In genomic region chr7:118972306-118972705, GRCm38 (mm10) we compare ENCODE assay signal across 12 mouse cellular contexts. TPM values are rescaled to one million over a fixed set of nuclear protein-coding genes. Genes with fewer than 3 reads are reported as not detected.
A peak's percentile ranks its signal among the peaks of the same experiment; 100 is the strongest.
DNase-seq lines count a peak whose midpoint lies in the region; ATAC-seq lines count a peak whose summit lies in the region.
"Had no signal": no experiment of that assay in that cellular context is flagged by ENCODE, and none has a peak within 500 bp of the region (broad histone marks: within the 10 kb centered on the region; RNA-seq: fewer than 3 reads in every experiment).

No protein-coding gene starts in this region.

- H3K4me3 ChIP-seq in midbrain, embryonic 10.5 days: no peak overlapping the region
- H3K4me3 ChIP-seq in midbrain, embryonic 16.5 days (ENCODE audit: low read depth, low read length): no peak overlapping the region
- H3K4me3 ChIP-seq in midbrain, embryonic 11.5 days (ENCODE audit: low read depth, low read length): no peak overlapping the region
- H3K4me3 ChIP-seq: heart, embryonic 15.5 days; liver, embryonic 15.5 days had no signal

- no peak overlapping the region for H3K4me2 ChIP-seq in midbrain, embryonic 16.5 days (ENCODE audit: low read length)
- no peak overlapping the region for H3K4me2 ChIP-seq in midbrain, embryonic 11.5 days
- H3K4me2 ChIP-seq: heart, embryonic 15.5 days; liver, embryonic 15.5 days had no signal

- no peak overlapping the region for H3K9ac ChIP-seq in midbrain, embryonic 16.5 days (ENCODE audit: low read depth, low read length)
- H3K9ac ChIP-seq in midbrain, embryonic 11.5 days (ENCODE audit: low read length): no peak overlapping the region
- H3K9ac ChIP-seq: heart, embryonic 15.5 days; liver, embryonic 15.5 days had no signal

- no peak for ATAC-seq in midbrain, embryonic 16.5 days
- ATAC-seq in midbrain, embryonic 11.5 days (ENCODE audit: low FRiP score): peak; percentile 49
- ATAC-seq: intestine, embryonic 16.5 days had no signal

- H3K27ac ChIP-seq in midbrain, embryonic 10.5 days (replicated peaks): 0 out of 2 replicates have a peak overlapping the region, but pooled peaks have one; percentile 30
- no peak overlapping the region for H3K27ac ChIP-seq in midbrain, embryonic 16.5 days (ENCODE audit: low read length)
- no peak overlapping the region for H3K27ac ChIP-seq in midbrain, embryonic 11.5 days (ENCODE audit: low read depth, low read length)
- H3K27ac ChIP-seq: heart, embryonic 15.5 days; liver, embryonic 15.5 days had no signal

- H3K36me3 ChIP-seq in midbrain, embryonic 10.5 days: peaks cover 79% of the 10 kb centered on the region
- no peaks in the 10 kb centered on the region for H3K36me3 ChIP-seq in midbrain, embryonic 16.5 days (ENCODE audit: control insufficient read depth, insufficient read depth, low read length)
- peaks cover 14% of the 10 kb centered on the region for H3K36me3 ChIP-seq in midbrain, embryonic 11.5 days (ENCODE audit: control insufficient read depth, insufficient read depth, low read length)
- H3K36me3 ChIP-seq: liver, embryonic 15.5 days had no signal

- peak; percentile 75 to 79 for DNase-seq in cerebellum, postnatal 10 days
- no peak for DNase-seq in cerebellum, postnatal 4 days (ENCODE audit: low spot score in 2 of 2)
- no peak for DNase-seq in midbrain, embryonic 10.5 days (ENCODE audit: low spot score)
- no peak for DNase-seq in midbrain, embryonic 11.5 days (ENCODE audit: low spot score, missing footprints)
- no peak for DNase-seq in spleen, adult 12 weeks (ENCODE audit: low spot score)
- no peak for DNase-seq in c-Kit-positive CD71-positive TER-119-positive erythroid progenitor cells, embryonic 14.5 days (ENCODE audit: low spot score)
- no peak for DNase-seq in thymus, adult 18-20 months
- DNase-seq: gastrocnemius, postnatal 10 days had no signal

- H3K4me1 ChIP-seq in midbrain, embryonic 10.5 days: peaks cover 47% of the 10 kb centered on the region
- H3K4me1 ChIP-seq in midbrain, embryonic 16.5 days (ENCODE audit: control insufficient read depth, insufficient read depth, low read length): peaks cover 5% of the 10 kb centered on the region
- peaks cover 27% of the 10 kb centered on the region for H3K4me1 ChIP-seq in midbrain, embryonic 11.5 days (ENCODE audit: control insufficient read depth, insufficient read depth, low read length)
- H3K4me1 ChIP-seq: liver, embryonic 15.5 days had no signal

- WGBS in midbrain, embryonic 10.5 days: 78% methylated on average over 5 of the region's 5 CpGs
- 39% methylated on average over 5 of the region's 5 CpGs for WGBS in midbrain, embryonic 16.5 days
- WGBS in midbrain, embryonic 11.5 days: 62% methylated on average over 5 of the region's 5 CpGs

- H3K9me3 ChIP-seq in midbrain, embryonic 10.5 days (replicated peaks): no peaks in the 10 kb centered on the region
- no peaks in the 10 kb centered on the region for H3K9me3 ChIP-seq in midbrain, embryonic 16.5 days (replicated peaks; ENCODE audit: control insufficient read depth, low read length, poor library complexity, severe bottlenecking)
- no peaks in the 10 kb centered on the region for H3K9me3 ChIP-seq in midbrain, embryonic 11.5 days (ENCODE audit: control insufficient read depth, low read length)
- H3K9me3 ChIP-seq: heart, embryonic 15.5 days; liver, embryonic 15.5 days had no signal

- H3K27me3 ChIP-seq in midbrain, embryonic 10.5 days (ENCODE audit: low read depth, poor library complexity, severe bottlenecking): no peaks in the 10 kb centered on the region
- H3K27me3 ChIP-seq in midbrain, embryonic 16.5 days (ENCODE audit: control insufficient read depth, insufficient read depth, low read depth, low read length): no peaks in the 10 kb centered on the region
- H3K27me3 ChIP-seq in midbrain, embryonic 11.5 days (ENCODE audit: control insufficient read depth, insufficient read depth, low read length): no peaks in the 10 kb centered on the region
- H3K27me3 ChIP-seq: heart, embryonic 15.5 days; liver, embryonic 15.5 days had no signal

RNA-seq across cellular contexts. Expression of gene Gprc5b, which starts 22.7 kb away (rescaled TPM):
- 10.1 and 13.6 TPM in 2 replicates for polyA plus RNA-seq in midbrain, embryonic 10.5 days (2016; fragmentation: Nextera tagmentation; extraction: Ambion mirVana)
- polyA plus RNA-seq in midbrain, embryonic 16.5 days (2015; fragmentation: Nextera tagmentation; extraction: Ambion mirVana): 2.9 and 3.1 TPM in 2 replicates
- 20.0 and 20.1 TPM in 2 replicates for polyA plus RNA-seq in midbrain, embryonic 11.5 days (2014; fragmentation: Nextera tagmentation; extraction: Ambion mirVana)

Comparison
In these comparisons a context has a peak if more than half of its experiments do, and no peak if none do; other contexts are left out.
1. DNase-seq: peak in cerebellum, postnatal 10 days (2 of 2); none in cerebellum, postnatal 4 days (0 of 2), midbrain, embryonic 10.5 days (single experiment), midbrain, embryonic 11.5 days (single experiment), spleen, adult 12 weeks (single experiment), c-Kit-positive CD71-positive TER-119-positive erythroid progenitor cells, embryonic 14.5 days (single experiment) and thymus, adult 18-20 months (0 of 2).